Mouse (Mus musculus) stomach, postnatal 0 days (tissue): ENCODE results near the gene Rad51b.

Experiments used
- CTCF ChIP-seq: IDR thresholded peaks from 2 replicates; pipeline ENCODE4 v1.5.1; 2016; ENCODE audit warnings: antibody characterized with exemption, low read depth, mild to moderate bottlenecking, moderate library complexity
- EP300 ChIP-seq: optimal IDR thresholded peaks from 2 replicates; pipeline ENCODE3; 2016; ENCODE audit warnings: antibody characterized with exemption

DNA sequence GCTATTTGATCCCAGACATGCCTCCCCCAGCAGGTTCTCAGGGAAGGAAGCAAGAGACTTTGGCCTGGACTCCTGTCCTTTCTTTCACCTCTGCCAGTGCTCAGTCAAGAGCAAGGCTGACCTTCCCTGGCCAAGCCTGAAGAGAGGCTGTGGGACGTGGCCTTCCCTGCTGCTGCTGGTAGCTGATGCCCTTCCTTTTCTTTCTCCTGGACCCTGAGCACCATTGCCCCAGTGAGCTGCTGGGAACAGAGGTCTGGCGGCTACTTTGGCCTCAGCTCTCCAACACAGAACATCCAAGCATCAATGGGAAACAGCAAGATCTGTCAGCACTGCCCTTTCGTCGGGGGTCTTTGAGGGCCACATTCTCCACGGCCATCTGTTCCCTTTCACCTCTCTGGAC lies 455.1 kb downstream of the Rad51b start:
- TF ChIP-seq CTCF (no peak), EP300 (no peak)
